Mouse (Mus musculus) embryonic facial prominence, embryonic 15.5 days (tissue): ENCODE results near the gene Ang4. TPM values are rescaled to one million over a fixed set of nuclear protein-coding genes. Genes with fewer than 3 reads are reported as not detected.
A peak's percentile ranks its signal among the peaks of the same experiment; 100 is the strongest.

Experiments used
- ATAC-seq: fragments of 200-750 bp; cut with Nextera tagmentation; 2 replicates; pipeline ENCODE4 v1.8.0; 2017; ENCODE audit warnings: low read depth, moderate TSS enrichment; ENCODE audit not compliant: insufficient number of reproducible peaks, low FRiP score, low TSS enrichment
- H3K27ac ChIP-seq: fragments of 300-500 bp; sonication (generic); replicated peaks from 2 replicates; pipeline ENCODE4 v1.5.1; 2015; ENCODE audit warnings: mild to moderate bottlenecking, inconsistent platforms
- H3K27me3 ChIP-seq: fragments of 300-500 bp; sonication (generic); 2 replicates; pipeline ENCODE4 v1.6.1; 2015; ENCODE audit warnings: inconsistent platforms
- H3K36me3 ChIP-seq: fragments of 300-500 bp; sonication (generic); 2 replicates; pipeline ENCODE4 v1.6.1; 2015; ENCODE audit warnings: mild to moderate bottlenecking, inconsistent platforms
- H3K4me1 ChIP-seq: fragments of 300-500 bp; sonication (generic); 2 replicates; pipeline ENCODE4 v1.6.1; 2015; ENCODE audit warnings: inconsistent platforms
- H3K4me2 ChIP-seq: fragments of 300-500 bp; sonication (generic); replicated peaks from 2 replicates; pipeline ENCODE4 v1.6.1; 2015; ENCODE audit warnings: mild to moderate bottlenecking, inconsistent platforms
- H3K4me3 ChIP-seq: fragments of 300-500 bp; sonication (generic); replicated peaks from 2 replicates; pipeline ENCODE4 v1.5.1; 2015; ENCODE audit warnings: mild to moderate bottlenecking, inconsistent platforms
- H3K9ac ChIP-seq: fragments of 300-500 bp; sonication (generic); 2 replicates; pipeline ENCODE4 v1.6.1; 2015; ENCODE audit warnings: inconsistent platforms
- H3K9me3 ChIP-seq: fragments of 300-500 bp; sonication (generic); replicated peaks from 2 replicates; pipeline ENCODE4 v1.6.1; 2016; ENCODE audit warnings: inconsistent platforms
- WGBS: fragments of 180-500 bp; shearing (Covaris S2); methylation state at CpG from one replicate; pipeline ENCODE4 v1.1.7; 2015; 5-methylcytosine and 5-hydroxymethylcytosine counted together
- polyA plus RNA-seq: library from polyadenylated mRNA; unstranded; fragments of >200 nt; fragmentation: Nextera tagmentation; extraction: Ambion mirVana; gene quantifications from 2 replicates; pipeline ENCODE4 v1.2.1, GENCODE M21; 2015

The Ang4 gene
- polyA plus RNA-seq, 1 experiment from 2014 or later, result not detected

DNA sequence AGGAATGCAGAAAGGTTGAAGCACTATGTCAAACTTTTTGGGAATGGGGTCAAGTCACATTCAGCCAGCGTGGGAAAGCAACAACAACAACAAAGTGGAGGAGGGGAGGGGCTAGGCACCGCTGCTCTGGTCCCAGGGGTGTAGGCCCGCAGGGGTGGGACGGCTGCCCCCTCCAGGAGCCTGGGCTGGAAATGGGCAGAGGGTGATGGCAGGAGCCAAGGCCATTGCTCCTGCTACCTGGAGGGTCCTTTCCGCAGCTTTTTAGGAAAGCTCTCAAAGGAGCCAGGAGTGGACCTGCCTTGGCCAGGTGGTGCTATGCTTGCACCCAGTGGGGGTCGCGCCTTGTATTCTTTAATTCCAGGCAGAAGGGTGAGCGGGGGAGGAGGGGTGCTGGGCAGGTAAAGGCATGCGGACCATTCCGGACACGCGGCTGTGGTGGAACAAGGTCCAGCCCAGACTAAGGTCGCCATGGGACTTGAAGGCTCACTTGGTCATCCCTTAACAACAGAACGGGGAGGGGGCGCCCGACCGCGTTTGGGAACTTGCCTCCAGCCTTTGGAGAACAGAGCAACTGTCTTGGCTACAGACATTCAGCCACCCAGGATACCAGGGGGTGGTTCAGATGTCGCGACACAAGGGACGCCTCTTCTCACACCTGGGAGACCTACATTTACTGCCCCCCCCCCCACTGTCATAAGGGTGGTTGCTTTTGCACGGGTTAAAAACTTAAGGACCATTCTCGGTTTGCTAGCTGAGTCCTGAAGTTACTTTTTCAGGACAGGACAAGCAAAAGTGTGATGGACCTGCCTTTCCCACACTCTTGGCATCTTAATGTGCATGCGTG is 34.0 kb downstream of the Ang4 start:
- ATAC-seq, result no peak
- Histone ChIP-seq H3K9ac (no peak overlapping the region), H3K4me2 (peak overlapping the region; percentile 77), H3K4me1 (peaks cover 24% of the 10 kb centered on the region), H3K9me3 (no peaks in the 10 kb centered on the region), H3K4me3 (peak overlapping the region; percentile 43), H3K27me3 (peaks cover 46% of the 10 kb centered on the region), H3K27ac (no peak overlapping the region), H3K36me3 (no peaks in the 10 kb centered on the region)
- under 1% methylated on average over 24 of the region's 24 CpGs for WGBS

DNA sequence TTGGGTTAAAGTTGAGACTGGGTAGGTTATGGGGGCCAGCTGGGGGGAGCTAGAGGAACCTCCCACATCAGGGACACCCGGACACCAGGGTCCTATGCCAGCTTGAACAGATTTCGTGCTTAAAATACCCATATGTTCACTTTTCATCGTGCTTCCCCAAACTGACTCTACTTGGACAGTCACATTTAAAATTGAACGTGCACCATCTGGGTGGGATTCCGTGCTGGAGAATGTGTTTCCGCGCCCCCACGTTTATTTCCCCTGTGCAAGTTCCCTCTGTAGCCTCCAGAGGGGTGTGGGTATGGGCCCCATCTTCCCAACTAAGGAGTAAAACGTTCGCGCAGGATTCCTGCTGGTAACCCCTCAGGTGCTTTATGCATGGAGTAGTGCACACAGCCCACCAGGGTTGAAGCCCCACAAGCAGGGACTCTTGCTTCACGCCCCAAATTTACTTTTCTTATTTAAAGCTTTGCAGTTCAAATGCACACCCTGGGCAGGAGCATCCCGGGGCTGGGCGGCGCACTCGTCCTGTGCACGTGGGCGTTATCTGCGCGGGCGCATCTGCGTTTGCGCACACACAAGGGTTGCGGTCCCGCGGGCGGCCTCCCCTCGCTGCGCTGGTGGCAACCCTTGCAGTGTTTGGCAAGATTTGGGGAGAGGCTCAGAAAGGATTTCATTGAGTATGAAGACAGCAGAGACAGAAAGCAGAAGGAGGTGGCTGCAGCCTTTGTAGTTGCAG is 34.8 kb downstream of the Ang4 start:
- no peak overlapping the region for H3K9ac ChIP-seq
- peak overlapping the region; percentile 77 for H3K4me2 ChIP-seq
- H3K27ac ChIP-seq, result no peak overlapping the region
- no peaks in the 10 kb centered on the region for H3K36me3 ChIP-seq
- no peaks in the 10 kb centered on the region for H3K9me3 ChIP-seq
- WGBS, result 2% methylated on average over 29 of the region's 29 CpGs
- H3K27me3 ChIP-seq, result peaks cover 46% of the 10 kb centered on the region
- ATAC-seq, result no peak
- peak overlapping the region; percentile 43 for H3K4me3 ChIP-seq
- peaks cover 24% of the 10 kb centered on the region for H3K4me1 ChIP-seq

DNA sequence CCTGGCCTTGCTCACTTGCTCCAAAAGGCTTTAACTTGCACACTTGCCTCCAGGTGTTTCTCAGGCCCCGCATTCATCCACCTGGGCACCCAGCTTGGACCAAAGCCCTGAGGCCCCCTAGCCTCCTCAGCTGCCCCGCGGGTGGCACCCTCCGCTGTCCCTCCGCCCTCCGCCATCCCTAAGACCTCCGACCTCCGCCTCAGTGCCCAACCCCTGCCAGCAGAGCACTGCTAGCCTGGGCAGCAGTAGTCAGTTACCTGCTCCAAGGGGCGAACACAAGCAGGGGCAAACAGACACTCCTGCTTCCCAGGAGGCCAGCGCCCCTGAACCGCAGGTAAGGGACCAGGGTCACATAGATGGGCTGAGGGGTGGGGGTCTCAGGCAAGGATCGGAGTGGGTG is 35.4 kb downstream of the Ang4 start:
- Histone ChIP-seq H3K36me3 (no peaks in the 10 kb centered on the region), H3K9ac (no peak overlapping the region), H3K4me2 (no peak overlapping the region), H3K27me3 (peaks cover 46% of the 10 kb centered on the region), H3K4me3 (no peak overlapping the region), H3K9me3 (no peaks in the 10 kb centered on the region), H3K4me1 (peaks cover 24% of the 10 kb centered on the region), H3K27ac (no peak overlapping the region)
- peak; percentile 47; the same call in 1 of the 2 replicates for ATAC-seq
- WGBS, result 14% methylated on average over 12 of the region's 12 CpGs

DNA sequence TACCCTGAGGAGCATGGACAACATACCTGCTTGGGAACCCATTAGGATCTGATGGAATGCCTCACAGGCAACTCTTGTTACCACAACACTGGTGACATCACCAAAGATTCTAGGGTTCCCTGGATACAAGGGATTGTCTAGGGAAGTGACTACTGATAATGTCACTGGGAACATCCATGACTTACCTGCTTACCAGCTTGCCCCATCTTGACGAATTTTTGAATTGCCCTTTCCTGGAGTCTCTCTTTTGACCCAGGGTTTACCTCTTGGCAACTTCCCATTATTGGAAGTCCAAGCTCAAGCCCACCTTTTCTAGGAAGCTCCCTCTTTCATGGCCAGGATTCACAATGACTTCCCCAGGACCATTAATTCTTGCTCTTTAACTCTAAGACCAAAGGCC is 56.3 kb downstream of the Ang4 start, which contains the start of gene Gm5800:
Gm5800 (minus strand) TSS at position 101 of the 400 bp plus-strand sequence.
- WGBS, result 50% methylated on average over 1 of the region's 1 CpGs
- Histone ChIP-seq H3K9ac (no peak within 1 kb of the TSS), H3K9me3 (no peaks in the 10 kb centered on the region), H3K36me3 (no peaks in the 10 kb centered on the region), H3K4me3 (no peak within 1 kb of the TSS), H3K27ac (no peak within 1 kb of the TSS), H3K4me1 (no peaks in the 10 kb centered on the region), H3K27me3 (no peaks in the 10 kb centered on the region), H3K4me2 (no peak within 1 kb of the TSS)
- no peak for ATAC-seq

Other genes with a start within 250 kb of the Ang4 start
- not detected in 2 replicates for gene Gm5622, start 220.8 kb downstream of the Ang4 start, polyA plus RNA-seq
- gene Gm17175, start 199.5 kb downstream of the Ang4 start, polyA plus RNA-seq, result not detected in 2 replicates
- not detected in 2 replicates for gene Gm17174, start 181.5 kb downstream of the Ang4 start, polyA plus RNA-seq
- gene Gm17078, start 162.3 kb downstream of the Ang4 start, polyA plus RNA-seq, result not detected in 2 replicates
- not detected in 2 replicates for gene Gm4181, start 137.9 kb downstream of the Ang4 start, polyA plus RNA-seq
- not detected in 2 replicates for gene Gm17079, start 78.1 kb downstream of the Ang4 start, polyA plus RNA-seq
- not detected in 2 replicates for gene Gm5800, start 56.4 kb downstream of the Ang4 start, polyA plus RNA-seq
- gene AY358078, start 26.5 kb upstream of the Ang4 start, polyA plus RNA-seq, result not detected in 2 replicates
- gene Ear6, start 80.1 kb upstream of the Ang4 start, polyA plus RNA-seq, result not detected in 2 replicates
- 44.1 and 50.7 TPM in 2 replicates for gene Mettl17, start 111.3 kb upstream of the Ang4 start, polyA plus RNA-seq
- gene Slc39a2, start 119.3 kb upstream of the Ang4 start, polyA plus RNA-seq, result 5.5 and 8.1 TPM in 2 replicates
- 79.3 and 98.2 TPM in 2 replicates for gene Ndrg2, start 140.6 kb upstream of the Ang4 start, polyA plus RNA-seq
- gene Tppp2, start 144.8 kb upstream of the Ang4 start, polyA plus RNA-seq, result not detected in 2 replicates
- not detected in 2 replicates for gene Rnase13, start 149.2 kb upstream of the Ang4 start, polyA plus RNA-seq
- gene Arhgef40, start 211.1 kb upstream of the Ang4 start, polyA plus RNA-seq, result 144 and 150 TPM in 2 replicates
- 0.53 and 0.60 TPM in 2 replicates for gene Tmem253, start 242.1 kb upstream of the Ang4 start, polyA plus RNA-seq
- 33.7 and 33.8 TPM in 2 replicates for gene Zfp219, start 247.1 kb upstream of the Ang4 start, polyA plus RNA-seq